Mouse (Mus musculus): ENCODE results near the gene Ctnnal1. TPM values are rescaled to one million over a fixed set of nuclear protein-coding genes. Genes with fewer than 3 reads are reported as not detected.

Ctnnal1 gene
- polyA plus RNA-seq, 1 experiment from 2014 or later: 31.7 TPM

GRCm38 (mm10) chr4:56831013-56831609 lies 33.9 kb downstream of the Ctnnal1 start:
- no peak for ATAC-seq (ENCODE audit: low FRiP score, low read depth)
- H3K36me3 ChIP-seq: peaks cover 52% of the 10 kb centered on the region
- no peak overlapping the region for H3K9ac ChIP-seq
- no peaks in the 10 kb centered on the region for H3K9me3 ChIP-seq
- H3K27ac ChIP-seq: no peak overlapping the region
- H3K4me2 ChIP-seq (replicated peaks): no peak overlapping the region
- H3K4me3 ChIP-seq: no peak overlapping the region
- no peaks in the 10 kb centered on the region for H3K27me3 ChIP-seq
- WGBS: 56% methylated on average over 13 of the region's 13 CpGs
- peaks cover 14% of the 10 kb centered on the region for H3K4me1 ChIP-seq

GRCm38 (mm10) chr4:56829511-56829921 lies 35.5 kb downstream of the Ctnnal1 start:
- Histone ChIP-seq H3K36me3 (peaks cover 45% of the 10 kb centered on the region), H3K27me3 (no peaks in the 10 kb centered on the region), H3K4me3 (peak overlapping the region; percentile 11), H3K4me1 (peaks cover 14% of the 10 kb centered on the region), H3K27ac (peak overlapping the region; percentile 89), H3K9me3 (no peaks in the 10 kb centered on the region), H3K4me2 (replicated peaks) (peak overlapping the region; percentile 51), H3K9ac (0 out of 2 replicates have a peak overlapping the region, but pooled peaks have one; percentile 10)
- WGBS: 37% methylated on average over 7 of the region's 7 CpGs
- ATAC-seq (ENCODE audit: low FRiP score, low read depth): peak; percentile 81

- Histone ChIP-seq H3K9ac (no peak overlapping the region), H3K4me3 (no peak overlapping the region), H3K27me3 (no peaks in the 10 kb centered on the region), H3K4me1 (peaks cover 14% of the 10 kb centered on the region), H3K9me3 (no peaks in the 10 kb centered on the region), H3K4me2 (replicated peaks) (peak overlapping the region; percentile 28; the same call in 1 of the 2 replicates), H3K27ac (peak overlapping the region; percentile 89; the same call in 1 of the 2 replicates), H3K36me3 (peaks cover 45% of the 10 kb centered on the region)
- peak; percentile 54; the same call in 1 of the 2 replicates for ATAC-seq (ENCODE audit: low FRiP score, low read depth)
- 52% methylated on average over 3 of the region's 3 CpGs for WGBS
Measured at GRCm38 (mm10) chr4:56828932-56829331, 36.1 kb downstream of the Ctnnal1 start.

- no peak for ATAC-seq (ENCODE audit: low FRiP score, low read depth)
Measured at GRCm38 (mm10) chr4:56824231-56824630, 40.8 kb downstream of the Ctnnal1 start.

GRCm38 (mm10) chr4:56820017-56820550 lies 44.9 kb downstream of the Ctnnal1 start:
- Histone ChIP-seq H3K4me1 (peaks cover 2% of the 10 kb centered on the region; the same call in 1 of the 2 replicates), H3K4me3 (no peak overlapping the region), H3K36me3 (peaks cover 22% of the 10 kb centered on the region), H3K27ac (no peak overlapping the region), H3K9ac (no peak overlapping the region), H3K27me3 (no peaks in the 10 kb centered on the region), H3K9me3 (no peaks in the 10 kb centered on the region), H3K4me2 (replicated peaks) (no peak overlapping the region)
- ATAC-seq (ENCODE audit: low FRiP score, low read depth): no peak

More at GRCm38 (mm10) chr4:56824231-56824630, 40.8 kb downstream of the Ctnnal1 start:
- no peak overlapping the region for H3K27ac ChIP-seq
- H3K9ac ChIP-seq: no peak overlapping the region
- H3K4me2 ChIP-seq (replicated peaks): no peak overlapping the region
- no peaks in the 10 kb centered on the region for H3K27me3 ChIP-seq
- H3K4me1 ChIP-seq: peaks cover 6% of the 10 kb centered on the region
- 89% methylated on average over 9 of the region's 9 CpGs for WGBS
- no peaks in the 10 kb centered on the region for H3K9me3 ChIP-seq
- H3K4me3 ChIP-seq: no peak overlapping the region
- peaks cover 31% of the 10 kb centered on the region for H3K36me3 ChIP-seq

- H3K9ac ChIP-seq: no peak overlapping the region
- no peak overlapping the region for H3K27ac ChIP-seq
- H3K36me3 ChIP-seq: peaks cover 30% of the 10 kb centered on the region
- ATAC-seq (ENCODE audit: low FRiP score, low read depth): no peak
- H3K4me2 ChIP-seq (replicated peaks): no peak overlapping the region
- peaks cover 9% of the 10 kb centered on the region; the same call in 1 of the 2 replicates for H3K4me1 ChIP-seq
- H3K27me3 ChIP-seq: no peaks in the 10 kb centered on the region
- 45% methylated on average over 8 of the region's 8 CpGs for WGBS
- H3K4me3 ChIP-seq: no peak overlapping the region
- H3K9me3 ChIP-seq: no peaks in the 10 kb centered on the region
Measured at GRCm38 (mm10) chr4:56815131-56815530, 49.9 kb downstream of the Ctnnal1 start.

- Histone ChIP-seq H3K4me1 (peaks cover 9% of the 10 kb centered on the region; the same call in 1 of the 2 replicates), H3K4me2 (replicated peaks) (no peak overlapping the region), H3K9ac (no peak overlapping the region), H3K9me3 (no peaks in the 10 kb centered on the region), H3K27ac (no peak overlapping the region), H3K4me3 (no peak overlapping the region), H3K27me3 (no peaks in the 10 kb centered on the region), H3K36me3 (peaks cover 37% of the 10 kb centered on the region)
- no peak for ATAC-seq (ENCODE audit: low FRiP score, low read depth)
- 83% methylated on average over 4 of the region's 4 CpGs for WGBS
Measured at GRCm38 (mm10) chr4:56812096-56812495, 52.9 kb downstream of the Ctnnal1 start.

GRCm38 (mm10) chr4:56811642-56812041 lies 53.3 kb downstream of the Ctnnal1 start:
- Histone ChIP-seq H3K4me1 (peaks cover 9% of the 10 kb centered on the region; the same call in 1 of the 2 replicates), H3K4me2 (replicated peaks) (no peak overlapping the region), H3K27me3 (no peaks in the 10 kb centered on the region), H3K4me3 (no peak overlapping the region), H3K9ac (no peak overlapping the region), H3K36me3 (peaks cover 40% of the 10 kb centered on the region), H3K9me3 (no peaks in the 10 kb centered on the region), H3K27ac (no peak overlapping the region)
- no peak for ATAC-seq (ENCODE audit: low FRiP score, low read depth)
- WGBS: 67% methylated on average over 3 of the region's 3 CpGs

- 68% methylated on average over 4 of the region's 4 CpGs for WGBS
- Histone ChIP-seq H3K27me3 (no peaks in the 10 kb centered on the region), H3K9ac (no peak overlapping the region), H3K4me3 (no peak overlapping the region), H3K36me3 (peaks cover 47% of the 10 kb centered on the region), H3K9me3 (no peaks in the 10 kb centered on the region), H3K27ac (no peak overlapping the region), H3K4me2 (replicated peaks) (no peak overlapping the region), H3K4me1 (no peaks in the 10 kb centered on the region)
- no peak for ATAC-seq (ENCODE audit: low FRiP score, low read depth)
Measured at GRCm38 (mm10) chr4:56809050-56809449, 55.9 kb downstream of the Ctnnal1 start.

GRCm38 (mm10) chr4:56802669-56803150 lies 62.3 kb downstream of the Ctnnal1 start:
- peak overlapping the region; percentile 88 for H3K9ac ChIP-seq
- H3K27me3 ChIP-seq: no peaks in the 10 kb centered on the region
- H3K4me3 ChIP-seq: peak overlapping the region; percentile 87
- H3K36me3 ChIP-seq: peaks cover 48% of the 10 kb centered on the region
- H3K4me1 ChIP-seq: peaks cover 24% of the 10 kb centered on the region
- 0 out of 2 replicates have a peak, but pooled peaks have one; percentile 2 for ATAC-seq (ENCODE audit: low FRiP score, low read depth)
- H3K4me2 ChIP-seq (replicated peaks): peak overlapping the region; percentile 73
- 1% methylated on average over 25 of the region's 25 CpGs for WGBS
- no peaks in the 10 kb centered on the region for H3K9me3 ChIP-seq
- peak overlapping the region; percentile 79; the same call in 1 of the 2 replicates for H3K27ac ChIP-seq

- Histone ChIP-seq H3K27me3 (no peaks in the 10 kb centered on the region), H3K4me3 (peak within 1 kb of the TSS; percentile 87), H3K4me2 (replicated peaks) (peak within 1 kb of the TSS; percentile 73), H3K9ac (peak within 1 kb of the TSS; percentile 88), H3K36me3 (peaks cover 48% of the 10 kb centered on the region), H3K9me3 (no peaks in the 10 kb centered on the region), H3K27ac (peak within 1 kb of the TSS; percentile 79), H3K4me1 (peaks cover 24% of the 10 kb centered on the region)
- under 1% methylated on average over 72 of the region's 72 CpGs for WGBS
- peak; percentile 97 for ATAC-seq (ENCODE audit: low FRiP score, low read depth)
Measured at GRCm38 (mm10) chr4:56801907-56802668, 62.9 kb downstream of the Ctnnal1 start, which contains the start of the genes Elp1 and Fam206a. Gene Elp1 (minus strand): TSS chr4:56802331. Gene Fam206a (plus strand): TSS chr4:56802345.

GRCm38 (mm10) chr4:56791373-56791772 lies 73.6 kb downstream of the Ctnnal1 start:
- H3K4me2 ChIP-seq (replicated peaks): no peak overlapping the region
- WGBS: 41% methylated on average over 1 of the region's 1 CpGs
- ATAC-seq (ENCODE audit: low FRiP score, low read depth): no peak
- H3K9me3 ChIP-seq: no peaks in the 10 kb centered on the region
- no peak overlapping the region for H3K27ac ChIP-seq
- H3K9ac ChIP-seq: no peak overlapping the region
- no peak overlapping the region for H3K4me3 ChIP-seq
- H3K36me3 ChIP-seq: peaks cover 92% of the 10 kb centered on the region
- no peaks in the 10 kb centered on the region for H3K4me1 ChIP-seq
- no peaks in the 10 kb centered on the region for H3K27me3 ChIP-seq

All from limb, embryonic 13.5 days (tissue).